Mouse (Mus musculus): ENCODE results near the gene Shb.

The Shb gene

DNA sequence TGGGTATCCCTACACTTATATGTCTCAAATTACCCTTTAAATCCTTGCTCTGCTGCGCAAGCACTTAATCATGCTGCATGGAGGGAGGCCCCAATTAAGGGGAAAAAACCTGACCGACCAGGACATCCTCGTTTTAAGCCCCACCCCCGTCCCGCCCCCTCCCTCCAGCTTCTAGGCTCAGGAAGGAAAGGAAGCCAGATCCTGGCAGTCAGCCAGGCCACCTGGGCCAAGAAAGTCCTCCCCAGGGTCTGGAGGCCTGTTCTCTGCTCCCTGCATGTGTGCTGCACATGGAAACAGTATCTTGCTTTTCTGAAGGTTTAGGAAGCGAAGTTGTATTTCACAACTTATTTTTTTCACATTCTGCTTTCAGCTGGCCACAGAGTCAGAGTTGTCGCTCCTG, at the start of gene Shb:
Gene Shb (minus strand): TSS at position 96 of the 400 bp plus-strand sequence.
- no peak for DNase-seq

DNA sequence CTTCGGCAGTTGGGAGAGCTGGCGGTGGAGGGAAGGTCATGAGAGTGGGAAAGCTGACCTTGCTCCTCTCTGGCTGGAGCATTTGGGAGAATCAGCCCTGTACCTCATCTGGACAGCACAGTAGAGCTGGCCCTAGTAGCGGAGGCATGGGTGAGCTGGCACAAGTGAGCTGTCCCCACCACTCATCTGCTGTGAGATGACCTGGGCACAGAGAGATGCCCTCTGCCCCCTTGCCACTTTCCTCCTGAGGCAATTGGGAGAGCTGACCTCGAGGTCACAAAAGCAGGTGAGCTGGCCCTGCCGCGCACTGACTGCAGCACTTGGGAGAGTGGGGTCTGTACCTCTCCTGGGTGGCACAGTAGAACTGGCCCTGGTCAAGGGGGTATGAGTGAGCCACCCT, 48.8 kb upstream of the Shb start:
- no peak for DNase-seq

DNA sequence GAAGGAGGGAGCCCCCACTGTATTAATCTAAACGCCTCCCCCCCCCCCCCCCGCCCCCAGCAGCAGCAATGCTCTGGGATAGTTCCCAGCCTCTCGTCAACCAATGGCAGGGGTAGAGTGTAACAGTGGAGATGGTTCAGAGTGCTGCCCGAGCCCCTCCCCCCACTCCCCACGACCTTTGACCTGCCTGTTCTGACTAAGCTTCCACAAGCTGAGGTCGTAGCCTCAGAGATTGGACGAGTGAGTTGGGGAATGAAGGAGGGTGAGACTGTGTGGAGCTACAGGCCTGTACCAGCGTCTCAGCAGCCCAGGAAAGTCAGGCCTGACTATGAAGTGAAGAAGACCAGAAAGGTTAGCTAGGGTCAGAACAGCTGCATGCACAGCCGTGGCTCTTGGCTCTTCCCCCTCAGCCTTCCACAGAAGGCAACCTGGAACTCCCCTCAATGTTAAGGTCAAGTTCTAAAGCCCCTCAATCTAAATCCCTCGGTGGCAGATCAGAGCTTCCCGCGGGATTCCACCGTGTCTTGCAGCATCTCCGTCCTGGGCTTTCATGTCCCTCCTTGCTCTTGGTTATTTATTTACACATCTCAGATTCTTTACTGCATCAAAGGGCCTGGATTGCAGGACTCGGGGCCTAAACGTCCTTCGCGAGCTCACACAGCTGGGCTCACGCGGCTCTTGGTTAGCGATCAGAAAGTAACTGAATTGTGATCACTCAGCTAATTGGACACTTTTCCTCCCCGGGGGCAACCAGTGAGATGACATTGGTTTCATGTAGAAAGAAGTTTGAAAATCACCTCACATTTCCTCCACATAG, 46.5 kb upstream of the Shb start:
- no peak for DNase-seq

DNA sequence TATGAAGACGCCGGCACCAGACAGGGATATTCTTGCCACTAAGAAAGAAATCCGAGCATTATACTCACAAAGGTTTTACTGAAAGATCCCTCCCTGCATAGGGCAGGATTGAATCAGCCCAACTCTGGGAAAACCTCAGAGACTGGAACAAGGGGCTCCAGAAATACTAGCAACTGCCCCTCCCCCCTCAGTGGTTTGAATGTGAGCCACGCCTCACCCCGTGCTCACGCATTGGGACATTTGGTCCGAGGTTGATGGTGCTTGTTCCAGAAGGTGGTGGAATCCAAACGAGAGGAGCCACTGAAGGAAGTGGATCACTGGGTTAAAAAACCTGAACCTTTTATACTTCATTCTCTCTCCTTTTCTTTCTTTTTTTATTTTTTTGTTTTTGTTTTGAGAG, 45.4 kb upstream of the Shb start:
- no peak for DNase-seq

DNA sequence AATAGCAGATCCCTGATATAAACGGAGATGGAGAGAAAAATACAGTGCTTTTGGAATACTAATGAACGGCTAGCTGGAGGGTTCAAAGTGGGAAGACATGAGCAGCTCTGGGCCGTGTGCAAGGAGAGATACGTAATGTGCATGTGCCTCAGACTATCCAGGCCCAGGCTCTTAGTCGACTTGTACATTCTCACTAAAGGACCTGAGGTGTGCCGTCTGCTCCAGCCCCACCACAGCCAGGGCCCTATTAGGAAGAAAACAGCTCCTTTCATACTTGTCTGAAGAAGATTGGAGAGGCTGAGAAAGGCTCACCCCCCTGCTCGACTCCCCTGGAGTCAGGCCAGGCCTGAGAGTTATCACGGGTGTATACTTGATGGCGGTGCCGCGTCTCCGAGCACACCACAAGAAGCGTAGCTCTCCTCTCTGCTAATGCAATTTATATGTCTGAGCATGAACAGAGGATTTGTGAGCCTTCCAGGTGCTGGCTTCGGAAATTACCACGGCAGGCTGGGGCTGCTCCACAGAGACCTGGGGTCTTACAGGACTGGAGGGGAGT, 42.4 kb upstream of the Shb start:
- DNase-seq, result no peak

DNA sequence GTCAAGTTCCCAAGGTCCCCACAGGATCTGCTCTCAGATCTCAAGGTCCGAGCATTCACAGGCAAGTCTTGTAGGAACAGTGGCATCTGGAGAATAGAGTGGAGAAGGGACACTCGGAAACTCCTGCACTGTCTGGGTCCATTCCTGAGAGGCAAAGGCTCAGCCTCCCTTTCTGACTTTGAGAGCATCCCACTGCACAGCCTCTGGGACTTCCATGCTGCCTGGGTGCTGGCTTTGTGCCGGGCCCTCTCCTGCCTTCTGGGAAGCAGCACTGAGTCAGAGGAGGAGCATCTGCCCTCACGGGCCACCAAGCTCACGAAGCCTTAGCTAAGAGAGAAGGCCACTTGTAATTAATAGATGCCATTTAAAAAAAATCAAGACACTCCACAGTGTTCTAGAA, 37.3 kb upstream of the Shb start:
- no peak for DNase-seq

DNA sequence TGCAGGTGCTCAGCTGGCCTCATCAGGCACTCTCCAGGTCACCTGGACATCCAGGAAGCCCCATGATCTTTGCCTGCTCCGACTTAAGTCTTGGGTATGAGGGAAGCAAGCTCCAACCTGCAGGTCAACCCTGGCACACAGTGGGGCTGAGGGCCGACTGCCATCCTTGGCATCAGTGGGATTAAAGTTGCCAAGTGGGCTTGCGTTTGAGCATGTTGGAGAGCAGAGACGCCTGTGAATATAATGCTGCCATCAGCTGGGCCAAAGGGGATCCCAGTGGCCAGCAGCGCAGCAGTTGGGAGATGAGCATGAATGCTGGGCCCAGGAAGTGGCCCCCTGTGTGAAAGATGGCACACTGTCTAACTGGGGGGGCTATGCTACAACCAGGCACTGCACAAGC, 25.9 kb upstream of the Shb start:
- DNase-seq, result no peak

DNA sequence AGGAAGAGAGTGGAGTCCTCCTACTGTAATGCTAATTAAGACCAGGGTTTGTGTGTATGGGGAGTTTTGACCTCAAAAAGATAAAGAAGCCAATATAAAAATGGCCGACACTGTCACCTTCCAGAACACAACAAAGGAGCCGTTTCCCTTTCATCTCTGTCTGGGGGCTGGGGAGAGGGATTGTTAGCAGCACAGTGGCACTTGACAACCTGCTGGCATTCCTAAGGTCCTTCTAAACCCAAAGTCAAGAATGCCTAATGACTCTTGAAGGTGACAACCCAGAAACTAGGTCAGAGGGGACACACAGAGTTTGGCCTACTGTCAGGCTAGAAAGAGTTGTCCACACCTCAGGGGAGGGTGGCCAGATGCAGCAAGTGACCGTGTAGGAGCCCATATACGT, 20.3 kb upstream of the Shb start:
- no peak for DNase-seq

DNA sequence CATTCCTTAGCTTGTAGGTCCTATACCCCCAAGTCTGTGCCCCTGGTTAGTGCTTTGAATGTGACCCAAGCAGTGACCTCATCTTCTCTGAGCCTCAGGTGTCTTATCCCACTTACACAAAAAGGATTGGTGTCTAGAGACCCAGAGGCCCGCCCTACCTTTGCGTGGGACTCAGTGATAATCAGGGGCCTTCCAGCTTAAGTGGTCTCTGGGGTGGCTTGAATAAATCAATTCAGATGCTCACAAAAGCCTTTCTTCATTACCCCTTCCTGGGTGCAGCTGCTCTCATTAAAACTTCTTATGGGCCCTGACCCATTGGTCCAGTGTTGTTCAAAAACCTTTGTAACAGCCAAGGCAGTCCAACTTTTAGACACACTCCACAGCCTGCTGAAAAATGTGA, 18.7 kb upstream of the Shb start:
- DNase-seq, result no peak

DNA sequence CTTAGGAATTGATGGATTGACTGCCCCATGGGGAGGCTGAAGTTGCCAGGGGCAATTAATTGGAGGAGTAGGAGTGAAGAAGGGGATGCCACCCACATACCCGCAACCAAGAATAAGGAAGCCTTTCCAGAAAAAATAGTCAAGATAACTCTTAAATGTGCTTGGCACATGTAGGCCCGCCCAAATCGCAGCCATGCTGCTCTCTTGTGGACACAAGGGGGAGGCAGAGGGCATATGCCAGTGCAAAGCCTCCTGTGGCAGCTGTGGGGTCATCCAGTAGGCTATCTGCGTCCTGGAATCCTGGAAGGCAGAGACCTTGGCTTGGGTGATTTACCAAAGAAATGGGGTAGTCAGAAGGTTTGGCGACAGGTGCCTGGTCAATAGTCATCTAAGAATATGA, 17.2 kb upstream of the Shb start:
- DNase-seq, result no peak

DNA sequence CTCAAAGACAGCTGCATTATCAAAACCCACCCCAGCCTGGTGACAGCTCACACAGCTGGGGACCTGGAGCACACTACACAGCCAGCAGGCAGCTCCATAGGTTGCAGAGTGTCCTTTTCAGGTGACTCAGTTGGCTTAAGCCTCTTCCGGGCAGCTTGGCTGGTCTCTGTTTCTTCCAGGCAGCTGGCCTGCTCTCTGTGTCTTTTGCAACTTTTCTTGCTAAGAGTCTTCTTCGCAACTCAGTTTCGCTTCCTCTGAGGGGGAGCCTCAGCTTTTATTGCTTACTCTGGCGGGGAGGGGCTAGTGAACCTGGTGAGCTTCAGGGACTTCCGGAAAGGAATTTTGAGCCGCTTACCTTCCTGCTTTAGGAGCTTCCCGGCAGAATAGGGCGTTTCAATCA, 13.6 kb upstream of the Shb start:
- DNase-seq, result no peak

DNA sequence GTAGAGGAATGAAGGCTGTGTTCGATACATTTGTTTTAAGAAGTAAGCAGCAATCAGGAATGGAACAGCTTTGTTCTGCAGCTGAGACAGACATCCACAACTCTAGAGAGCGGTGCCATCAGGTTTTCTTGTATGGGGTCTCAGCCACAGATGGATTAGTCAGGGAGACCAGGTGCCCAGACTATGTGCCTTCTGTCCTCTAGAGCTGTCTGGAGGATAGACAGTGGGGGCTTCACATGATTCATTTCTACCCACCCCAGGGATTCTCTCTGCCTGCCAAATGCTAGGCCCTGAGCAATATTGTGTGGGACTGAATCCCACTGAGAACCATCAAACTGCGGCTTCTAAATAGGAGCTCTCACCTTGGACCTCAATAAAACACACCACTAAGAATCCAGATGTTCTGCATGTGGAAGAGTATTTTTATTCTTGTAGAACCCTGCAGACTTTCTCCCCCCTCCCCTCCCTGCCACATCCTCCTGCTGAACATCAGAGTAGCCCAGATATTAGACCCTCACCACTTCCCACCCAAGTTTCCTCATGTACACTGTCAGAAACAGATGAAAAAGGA, 11.3 kb upstream of the Shb start:
- no peak for DNase-seq

DNA sequence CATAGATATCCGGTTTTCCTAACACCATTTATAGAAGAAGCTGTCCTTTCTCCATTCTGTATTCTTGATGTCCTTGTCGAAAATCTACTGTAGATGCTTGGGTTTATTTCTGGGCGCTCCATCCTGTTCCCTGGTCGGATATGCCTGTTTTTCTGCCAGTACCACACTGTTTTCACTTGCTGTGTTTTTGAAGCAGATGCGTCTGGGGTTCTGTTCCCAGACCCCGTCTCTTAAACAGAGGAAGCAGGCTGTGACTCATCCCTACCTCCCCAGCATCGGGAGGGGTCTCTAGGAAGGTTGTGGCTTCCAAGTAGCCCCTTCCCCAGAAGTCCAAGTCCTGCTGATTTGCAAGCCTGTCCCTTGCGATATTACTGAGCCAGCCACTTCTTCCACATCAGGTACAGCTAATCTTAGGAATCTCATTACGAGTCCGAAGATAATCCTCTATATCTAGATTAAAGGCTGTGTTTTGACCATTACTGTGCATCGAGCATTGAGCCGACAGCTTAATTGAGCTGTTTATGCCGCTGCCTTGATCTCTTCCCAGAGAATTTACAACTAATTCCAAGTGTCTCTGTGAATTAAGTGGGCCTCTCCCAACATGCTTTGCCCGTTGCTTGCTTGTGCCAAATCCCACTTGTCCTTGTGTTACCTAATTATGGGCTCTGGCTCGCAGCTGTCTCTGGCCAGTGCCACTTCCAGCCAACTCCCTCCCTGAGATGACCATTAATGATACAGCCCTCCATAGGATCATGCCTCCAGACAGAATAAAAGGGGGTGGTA, 8.1 kb upstream of the Shb start:
- no peak for DNase-seq

DNA sequence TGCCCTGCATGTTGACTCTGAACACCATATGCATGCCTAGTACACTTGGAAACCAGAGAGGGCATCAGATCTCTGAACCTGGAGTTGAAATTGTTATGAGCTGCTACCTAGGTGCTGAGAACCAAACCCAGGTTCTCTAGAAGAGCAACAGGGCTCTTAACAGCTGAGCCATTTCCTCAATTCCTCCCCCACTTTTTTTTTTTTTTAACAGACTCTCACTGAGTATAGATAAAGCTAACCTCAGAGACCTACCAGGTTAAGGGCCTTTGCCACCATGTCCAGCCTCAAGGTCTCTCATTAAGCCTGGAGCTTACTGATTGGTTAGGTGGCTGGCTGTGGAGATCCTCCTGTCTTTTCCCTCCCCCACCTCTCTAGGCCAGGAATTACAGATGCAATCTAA, 6.9 kb upstream of the Shb start:
- DNase-seq, result no peak

DNA sequence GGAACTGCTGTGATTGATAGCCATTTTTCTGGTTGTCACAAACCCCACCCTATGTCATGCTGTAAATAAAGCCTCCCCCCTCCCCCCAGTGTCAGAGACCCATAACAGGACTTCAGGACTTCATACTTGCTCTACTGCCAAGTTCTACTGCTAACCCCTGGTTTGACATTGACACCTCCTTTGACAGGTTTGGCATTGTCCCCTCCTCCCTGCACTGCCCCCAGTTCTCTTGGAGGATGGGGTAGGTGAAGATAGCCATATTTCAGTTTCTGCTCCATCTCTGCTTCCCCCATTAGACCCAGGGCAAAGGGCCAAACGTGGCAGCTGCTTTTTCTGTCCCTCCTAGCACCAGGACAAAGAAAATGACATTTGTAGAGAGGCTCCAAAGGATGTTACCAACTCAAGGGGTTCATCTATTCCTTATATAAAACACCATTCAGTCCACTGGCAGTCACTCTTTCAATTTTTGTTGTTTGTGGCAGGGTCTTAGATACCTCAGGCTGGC, 1.2 kb upstream of the Shb start:
- DNase-seq, result no peak

DNA sequence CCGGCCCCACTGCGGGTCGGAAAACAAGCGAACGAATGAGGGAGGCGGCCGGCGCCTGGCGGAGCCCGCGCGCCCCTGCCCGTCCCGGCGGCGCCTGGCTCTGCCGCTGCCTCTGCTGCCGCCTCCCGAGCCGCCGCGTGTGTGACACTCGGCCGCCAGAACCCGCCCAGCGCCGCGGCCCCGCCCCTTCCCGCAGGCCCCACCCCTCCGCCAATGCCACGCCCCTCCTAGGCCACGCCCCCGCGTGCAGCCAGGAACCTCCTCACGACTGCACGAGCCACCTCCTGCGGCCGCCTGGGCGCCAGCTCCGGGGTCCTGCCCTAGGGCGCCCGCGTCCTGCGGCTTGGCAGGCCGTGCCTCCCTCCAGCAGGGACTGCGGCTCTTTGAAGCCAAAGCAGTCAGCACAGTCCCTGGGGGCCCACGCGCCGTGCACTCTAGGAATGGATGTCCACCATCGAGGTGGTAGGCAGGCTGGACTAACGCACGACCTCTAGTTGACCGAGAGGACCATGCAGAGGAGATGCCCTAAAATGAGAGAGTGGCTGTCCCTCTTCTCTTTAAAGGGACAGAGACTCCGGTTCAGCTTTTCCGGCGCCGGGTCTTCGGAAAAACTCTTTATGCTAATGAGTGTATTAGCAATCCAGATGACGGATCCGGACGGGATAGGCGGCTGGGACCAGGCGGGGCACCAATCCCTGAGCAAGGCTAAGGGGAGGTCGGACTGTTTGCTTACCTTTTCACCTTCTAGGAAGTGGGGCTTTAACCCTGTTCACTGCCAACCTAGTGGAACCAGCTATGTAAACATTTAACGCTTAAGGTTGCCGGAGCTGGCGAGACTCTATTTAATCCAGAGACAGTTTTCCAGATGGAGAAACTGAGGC, 1.4 kb downstream of the Shb start:
- DNase-seq, result peak; percentile 58

DNA sequence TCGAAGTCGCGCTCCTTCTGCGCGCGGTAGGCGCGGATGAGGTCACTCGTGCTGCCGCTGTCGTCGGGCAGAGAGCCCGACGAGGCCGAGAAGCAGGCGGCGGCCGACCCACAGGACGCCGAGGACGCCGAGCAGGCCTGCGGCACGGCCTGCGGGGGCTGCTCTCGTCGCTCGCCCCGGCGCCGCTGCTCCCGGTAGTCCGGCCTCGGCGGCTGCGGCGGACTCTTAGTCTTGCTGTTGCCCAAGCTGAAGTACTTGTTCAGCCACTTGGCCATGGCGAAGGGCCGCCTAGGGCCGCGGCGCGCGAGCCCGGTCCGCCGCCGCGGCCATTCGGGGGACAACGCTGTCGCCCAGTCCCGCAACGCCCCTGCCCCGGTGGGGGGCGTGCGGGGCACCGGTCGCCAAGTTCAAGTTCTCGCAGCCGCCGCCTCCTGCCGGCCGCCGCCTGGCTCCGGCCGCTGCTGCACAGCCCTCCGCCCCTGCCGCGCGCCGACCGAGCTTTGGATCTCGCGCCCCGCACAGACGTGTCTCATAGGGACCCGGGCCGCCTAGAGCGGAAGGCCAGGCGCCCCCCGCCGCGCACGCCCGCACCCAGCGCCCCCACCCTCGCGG, 2.2 kb downstream of the Shb start:
- DNase-seq, result no peak

DNA sequence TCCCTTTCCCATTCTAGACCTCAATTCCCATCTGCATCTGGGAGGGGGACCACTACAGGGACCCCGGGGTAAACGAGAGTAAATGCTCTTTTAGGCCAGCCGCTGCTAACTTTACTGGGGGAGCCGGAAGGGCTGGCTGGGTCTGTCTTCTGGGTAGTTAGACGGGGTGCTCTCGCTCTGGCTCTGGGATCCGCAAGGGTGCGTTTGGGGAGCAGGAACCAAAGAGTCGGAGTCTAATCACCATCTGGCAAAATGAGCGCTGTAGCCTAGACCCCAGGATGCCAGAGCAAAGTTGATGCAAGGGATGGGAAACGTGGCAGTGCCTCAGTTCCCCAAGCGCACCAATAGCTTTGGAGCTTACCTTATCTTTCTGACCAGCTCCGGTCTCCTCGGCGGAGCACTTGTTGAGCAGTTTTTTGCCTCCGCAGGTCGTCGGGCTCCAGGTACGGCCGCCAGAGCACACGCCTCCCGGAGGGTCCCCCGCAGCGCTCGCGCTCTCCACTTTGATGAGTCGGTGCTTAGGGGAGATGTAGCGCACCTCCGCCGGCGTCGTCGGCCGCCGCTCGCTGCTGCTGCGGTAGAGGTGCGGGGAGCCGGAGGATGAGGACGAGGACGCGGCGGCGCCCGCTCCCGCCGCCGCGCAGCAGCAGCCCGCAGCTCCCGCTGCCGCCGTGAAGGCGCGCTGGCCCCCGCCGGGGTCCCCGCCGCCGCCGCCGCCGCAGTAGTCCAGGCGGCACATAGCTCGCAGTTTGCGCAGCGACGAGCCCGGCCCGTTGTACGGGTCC, 2.9 kb downstream of the Shb start:
- DNase-seq, result no peak

DNA sequence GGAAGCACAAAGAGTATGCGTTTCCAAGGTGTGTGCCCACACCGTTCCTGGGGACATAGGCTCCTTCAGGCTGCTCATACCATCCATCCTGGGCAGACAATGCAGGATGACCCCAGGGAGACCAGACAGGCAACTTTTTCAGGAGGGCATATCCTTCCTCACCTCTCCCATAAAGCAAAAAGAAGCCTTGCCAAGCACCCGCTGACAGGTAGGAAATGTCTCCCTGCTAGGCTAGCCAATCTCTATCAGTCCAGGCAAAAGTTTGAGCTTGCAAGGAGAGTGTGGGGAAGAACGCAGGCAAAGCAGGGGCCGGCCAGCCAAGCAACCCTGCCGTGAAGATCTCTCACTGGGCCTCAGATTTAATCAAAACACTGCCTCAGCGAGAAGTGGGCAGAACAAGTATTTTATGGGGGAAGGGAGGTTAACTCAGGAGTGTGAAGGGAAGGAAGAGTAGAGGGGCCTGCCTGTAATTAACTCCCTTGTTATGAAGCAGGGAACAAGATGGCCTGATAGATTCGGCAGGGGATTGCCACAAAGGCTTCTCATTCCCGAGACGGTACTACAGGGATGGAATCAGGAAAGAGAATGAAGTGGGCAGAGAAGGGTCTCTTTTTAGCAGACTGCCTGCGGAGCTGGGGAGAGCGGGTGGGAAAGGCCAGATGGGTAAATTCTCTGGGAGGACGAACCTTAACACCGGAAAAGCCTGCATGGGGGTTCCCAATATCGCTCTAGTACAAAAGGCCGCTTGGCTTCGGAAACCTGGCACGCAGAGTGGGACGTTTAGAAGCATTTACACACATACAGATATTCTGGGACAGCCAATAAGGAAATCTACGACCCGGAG, 3.7 kb downstream of the Shb start:
- DNase-seq, result no peak

All from cerebellum, adult 11 months (tissue).